18 mouse cellular contexts compared by ENCODE assay signal in the genomic region with DNA sequence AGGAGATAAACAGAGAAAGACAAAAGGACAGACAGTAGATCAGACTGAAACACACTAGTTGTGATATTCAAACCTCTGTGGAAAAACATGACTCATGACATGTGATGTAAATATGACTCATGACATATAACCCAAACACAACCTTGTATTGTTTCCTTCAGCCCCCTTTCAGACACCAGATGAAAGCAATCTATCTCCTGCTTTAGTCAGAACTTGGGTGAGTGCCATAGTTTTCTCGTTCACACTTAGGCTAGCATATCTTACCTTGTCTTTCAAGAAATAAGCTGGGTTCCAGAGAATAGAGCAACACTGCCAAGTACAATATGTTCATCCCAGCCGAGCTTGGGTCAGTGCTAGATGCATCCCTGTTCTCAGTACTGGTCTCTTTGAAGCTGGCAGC.
A peak's percentile ranks its signal among the peaks of the same experiment; 100 is the strongest.
DNase-seq lines count a peak whose midpoint lies in the region; ATAC-seq and TF ChIP-seq lines count a peak whose summit lies in the region.
"Had no signal": no experiment of that assay in that cellular context is flagged by ENCODE, and none has a peak within 500 bp of the region (broad histone marks: within the 10 kb centered on the region; RNA-seq: fewer than 3 reads in every experiment).

No protein-coding gene starts in this region.

- no peak overlapping the region for H3K27ac ChIP-seq in heart, embryonic 15.5 days
- H3K27ac ChIP-seq in stomach, embryonic 14.5 days (ENCODE audit: low read length): no peak overlapping the region
- H3K27ac ChIP-seq in layer of hippocampus, adult 2 months: no peak overlapping the region
- H3K27ac ChIP-seq: hindbrain, embryonic 10.5 days; limb, embryonic 13.5 days; liver, embryonic 15.5 days had no signal

- ATAC-seq in heart, embryonic 15.5 days (replicated peaks; ENCODE audit: insufficient number of reproducible peaks, insufficient read depth, low FRiP score, low read depth): peak; percentile 50; the same call in 1 of the 2 replicates
- ATAC-seq in stomach, embryonic 14.5 days (ENCODE audit: insufficient number of reproducible peaks, insufficient read depth, low FRiP score, low read depth): peak; percentile 46; the same call in 1 of the 2 replicates
- ATAC-seq: midbrain, embryonic 16.5 days had no signal

- no peak overlapping the region for H3K9ac ChIP-seq in heart, embryonic 15.5 days
- H3K9ac ChIP-seq in stomach, embryonic 14.5 days (replicated peaks; ENCODE audit: low read depth, low read length): no peak overlapping the region
- H3K9ac ChIP-seq: limb, embryonic 13.5 days; liver, embryonic 15.5 days had no signal

- H3K4me2 ChIP-seq in heart, embryonic 15.5 days: no peak overlapping the region
- H3K4me2 ChIP-seq in stomach, embryonic 14.5 days (replicated peaks; ENCODE audit: low read depth, low read length): no peak overlapping the region
- H3K4me2 ChIP-seq: limb, embryonic 13.5 days; liver, embryonic 15.5 days had no signal

- WGBS in heart, embryonic 15.5 days: 17% methylated on average over 2 of the region's 2 CpGs
- 39% methylated on average over 2 of the region's 2 CpGs for WGBS in stomach, embryonic 14.5 days

- no peak overlapping the region for H3K4me3 ChIP-seq in heart, embryonic 15.5 days
- H3K4me3 ChIP-seq in stomach, embryonic 14.5 days (ENCODE audit: low read depth, low read length): no peak overlapping the region
- no peak overlapping the region for H3K4me3 ChIP-seq in layer of hippocampus, adult 2 months
- H3K4me3 ChIP-seq: hindbrain, embryonic 10.5 days; limb, embryonic 13.5 days; liver, embryonic 15.5 days; megakaryocyte, embryonic 14.5 days had no signal

- no peak for TF ChIP-seq CTCF in layer of hippocampus, adult 2 months (conservative IDR thresholded peaks at IDR 0.05)

- no peaks in the 10 kb centered on the region for H3K9me3 ChIP-seq in heart, embryonic 15.5 days (replicated peaks)
- no peaks in the 10 kb centered on the region for H3K9me3 ChIP-seq in stomach, embryonic 14.5 days (ENCODE audit: control insufficient read depth, low read depth, low read length)
- H3K9me3 ChIP-seq: hindbrain, embryonic 10.5 days; liver, embryonic 15.5 days; megakaryocyte, embryonic 14.5 days had no signal

- H3K4me1 ChIP-seq in heart, embryonic 15.5 days (replicated peaks): no peaks in the 10 kb centered on the region
- H3K4me1 ChIP-seq in stomach, embryonic 14.5 days (ENCODE audit: control insufficient read depth, insufficient read depth, low read length): 0 out of 2 replicates have a peak, but pooled peaks cover 2% of the 10 kb centered on the region
- H3K4me1 ChIP-seq: hindbrain, embryonic 10.5 days; liver, embryonic 15.5 days; megakaryocyte, embryonic 14.5 days had no signal

- DNase-seq in heart, postnatal 4 days: no peak
- DNase-seq in lung, postnatal 36 days: peak; percentile 7
- DNase-seq in lung, adult 18-20 months: no peak
- DNase-seq in Muller cell, postnatal 12 days (ENCODE audit: inconsistent ontology term): peak; percentile 34
- DNase-seq in thymus, postnatal 10 days (ENCODE audit: low spot score in 2 of 2): no peak
- DNase-seq in layer of hippocampus, adult 2 months (ENCODE audit: low spot score in 2 of 2): no peak
- DNase-seq: cerebellum, adult 2 months; gastrocnemius, postnatal 10 days; kidney, adult 2 months; kidney, postnatal 36 days; thymus, postnatal 4 days had no signal

- H3K27me3 ChIP-seq in heart, embryonic 15.5 days: no peaks in the 10 kb centered on the region
- H3K27me3 ChIP-seq in stomach, embryonic 14.5 days (ENCODE audit: control insufficient read depth, insufficient read depth, low read length): no peaks in the 10 kb centered on the region
- H3K27me3 ChIP-seq: limb, embryonic 13.5 days; liver, embryonic 15.5 days; megakaryocyte, embryonic 14.5 days had no signal

- H3K36me3 ChIP-seq in heart, embryonic 15.5 days: no peaks in the 10 kb centered on the region
- H3K36me3 ChIP-seq in stomach, embryonic 14.5 days (ENCODE audit: control insufficient read depth, insufficient read depth, low read length): no peaks in the 10 kb centered on the region
- H3K36me3 ChIP-seq: hindbrain, embryonic 10.5 days; limb, embryonic 13.5 days; liver, embryonic 15.5 days had no signal

Comparison
In these comparisons a context has a peak if more than half of its experiments do, and no peak if none do; other contexts are left out.
1. DNase-seq: peak in lung, postnatal 36 days (single experiment) and Muller cell, postnatal 12 days (single experiment); none in heart, postnatal 4 days (single experiment), lung, adult 18-20 months (0 of 2), thymus, postnatal 10 days (0 of 2) and layer of hippocampus, adult 2 months (0 of 2).